Mouse (Mus musculus) testis, postnatal 10 days (tissue): ENCODE measurements at regions not wholly inside any gene's neighbourhood (a gene's known extent, or its start where the extent isn't known, plus 50 kb on each side); places are given as distances from the start of the nearest gene placed in this dataset.

Source experiments
- DNase-seq: peaks from one replicate; pipeline ENCODE4 v3.0.0; 2021; ENCODE audit warnings: low spot score

GRCm38 (mm10) chrX:68313486-68313885, 364.9 kb upstream of the Fmr1 start:
- DNase-seq, result peak; percentile 73
